Mouse (Mus musculus): Measurements from ENCODE around the gene Tceanc2. TPM values are rescaled to one million over a fixed set of nuclear protein-coding genes. Genes with fewer than 3 reads are reported as not detected.
A peak's percentile ranks its signal among the peaks of the same experiment; 100 is the strongest.

Gene Tceanc2
- polyA plus RNA-seq, 1 experiment from 2014 or later: 16.5 TPM

DNA sequence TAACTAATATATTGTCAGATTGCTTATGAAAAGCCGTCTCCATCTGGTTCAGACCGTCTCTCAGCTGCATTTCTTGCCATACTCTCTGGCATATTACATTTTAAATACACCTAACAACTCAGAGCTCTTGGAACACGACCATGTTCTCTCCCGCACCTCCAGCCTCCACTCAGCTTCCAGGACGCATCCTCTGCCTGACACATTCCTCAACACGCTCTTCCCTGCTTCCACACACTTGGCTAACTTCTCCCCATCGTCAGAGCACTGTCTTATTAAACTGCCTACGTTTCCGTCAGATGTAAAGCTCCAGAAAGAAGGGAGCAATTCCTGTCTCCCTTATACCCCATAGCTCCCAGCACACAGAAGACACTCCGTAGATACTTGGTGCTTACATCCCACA is 15.6 kb downstream of the Tceanc2 start:
- H3K27ac ChIP-seq (ENCODE audit: low read depth, low read length): no peak overlapping the region
- no peak overlapping the region for H3K9ac ChIP-seq (ENCODE audit: low read depth, low read length)
- no peak overlapping the region for H3K4me3 ChIP-seq (ENCODE audit: low read length)
- 91% methylated on average over 10 of the region's 10 CpGs for WGBS
- H3K9me3 ChIP-seq (ENCODE audit: control insufficient read depth, low read length): no peaks in the 10 kb centered on the region
- 0 out of 2 replicates have a peak, but pooled peaks cover 2% of the 10 kb centered on the region for H3K36me3 ChIP-seq (ENCODE audit: control insufficient read depth, insufficient read depth, low read length)
- H3K27me3 ChIP-seq (replicated peaks; ENCODE audit: control insufficient read depth, insufficient read depth, low read length): no peaks in the 10 kb centered on the region
- no peak for ATAC-seq
- no peak overlapping the region for H3K4me2 ChIP-seq (ENCODE audit: low read length)
- H3K4me1 ChIP-seq (ENCODE audit: control insufficient read depth, insufficient read depth, low read depth, low read length): no peaks in the 10 kb centered on the region

DNA sequence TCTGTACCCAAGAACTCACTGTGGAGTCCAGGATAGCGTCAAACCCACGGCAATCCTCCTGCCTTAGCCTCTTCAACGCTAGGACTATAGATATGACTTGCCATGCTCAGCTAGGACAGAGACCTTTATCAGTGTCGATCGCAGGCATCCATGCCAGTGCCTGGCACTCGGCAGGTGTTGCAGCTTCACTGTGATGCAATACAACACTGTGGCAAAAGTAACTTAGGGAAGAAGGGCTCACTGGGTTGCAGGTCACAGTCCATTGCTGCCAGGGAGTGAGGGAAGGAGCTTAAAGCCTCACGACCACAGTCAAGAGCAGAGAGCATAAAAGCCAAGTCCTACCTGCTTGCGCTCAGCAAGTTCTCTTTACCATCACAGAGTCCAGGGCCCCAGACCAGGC is 18.7 kb downstream of the Tceanc2 start:
- H3K27me3 ChIP-seq (replicated peaks; ENCODE audit: control insufficient read depth, insufficient read depth, low read length): no peaks in the 10 kb centered on the region
- no peak for ATAC-seq
- no peak overlapping the region for H3K9ac ChIP-seq (ENCODE audit: low read depth, low read length)
- no peaks in the 10 kb centered on the region for H3K4me1 ChIP-seq (ENCODE audit: control insufficient read depth, insufficient read depth, low read depth, low read length)
- H3K27ac ChIP-seq (ENCODE audit: low read depth, low read length): no peak overlapping the region
- 89% methylated on average over 8 of the region's 8 CpGs for WGBS
- H3K36me3 ChIP-seq (ENCODE audit: control insufficient read depth, insufficient read depth, low read length): 0 out of 2 replicates have a peak, but pooled peaks cover 2% of the 10 kb centered on the region
- H3K4me3 ChIP-seq (ENCODE audit: low read length): no peak overlapping the region
- H3K9me3 ChIP-seq (ENCODE audit: control insufficient read depth, low read length): no peaks in the 10 kb centered on the region
- H3K4me2 ChIP-seq (ENCODE audit: low read length): no peak overlapping the region

DNA sequence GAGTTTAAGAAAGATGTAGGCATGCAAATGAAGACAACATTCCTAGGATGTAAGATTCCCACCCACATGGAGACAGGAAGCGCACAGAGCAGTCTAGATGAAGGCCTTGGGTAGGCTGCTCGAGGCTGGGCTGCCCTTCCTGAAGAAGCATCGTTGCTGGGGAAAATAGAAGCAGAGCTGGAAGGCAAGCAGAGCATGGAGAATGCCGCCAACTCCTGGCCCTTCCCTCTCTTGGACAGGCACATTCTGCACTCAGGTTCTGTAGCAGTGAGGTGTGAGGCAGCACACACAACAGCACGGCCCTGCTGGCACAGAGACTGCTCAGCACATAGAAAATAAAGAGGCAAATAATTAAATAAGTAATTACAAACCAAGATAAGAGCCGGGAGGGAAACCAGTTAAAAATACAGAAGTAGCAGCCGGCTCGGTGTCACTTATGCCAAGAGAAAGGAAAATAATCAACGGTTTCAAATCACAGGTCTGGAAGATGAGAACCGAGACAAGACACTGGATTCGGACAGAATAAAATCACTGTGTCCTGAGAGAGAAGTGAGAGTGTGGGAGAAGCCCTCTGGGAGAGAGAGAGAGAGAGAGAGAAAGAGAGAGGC is 19.6 kb downstream of the Tceanc2 start:
- WGBS: 91% methylated on average over 11 of the region's 11 CpGs
- Histone ChIP-seq H3K9ac (ENCODE audit: low read depth, low read length) (no peak overlapping the region), H3K9me3 (ENCODE audit: control insufficient read depth, low read length) (no peaks in the 10 kb centered on the region), H3K4me3 (ENCODE audit: low read length) (no peak overlapping the region), H3K4me1 (ENCODE audit: control insufficient read depth, insufficient read depth, low read depth, low read length) (no peaks in the 10 kb centered on the region), H3K27me3 (replicated peaks; ENCODE audit: control insufficient read depth, insufficient read depth, low read length) (no peaks in the 10 kb centered on the region), H3K4me2 (ENCODE audit: low read length) (no peak overlapping the region), H3K36me3 (ENCODE audit: control insufficient read depth, insufficient read depth, low read length) (peaks cover 4% of the 10 kb centered on the region; the same call in 1 of the 2 replicates), H3K27ac (ENCODE audit: low read depth, low read length) (no peak overlapping the region)
- no peak for ATAC-seq

DNA sequence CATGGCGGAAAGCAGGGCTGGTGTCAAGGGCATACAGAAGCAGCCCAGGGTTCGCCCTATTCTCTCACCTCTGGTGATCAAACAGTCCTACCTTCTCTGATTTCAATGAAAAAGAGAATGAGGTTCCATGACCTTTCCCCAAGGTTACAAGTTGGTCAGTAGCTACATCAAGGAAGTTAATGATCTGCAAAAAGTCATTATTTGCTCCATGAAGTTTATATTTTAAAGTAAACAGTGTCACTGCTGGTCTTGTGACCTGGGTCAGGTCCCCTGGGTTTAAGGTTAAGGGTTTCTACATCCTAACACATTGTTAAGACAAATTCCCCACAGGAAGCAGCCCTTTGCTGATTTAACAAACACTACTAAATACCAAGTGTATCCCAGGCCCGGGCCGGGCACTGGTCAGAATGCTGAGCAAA is 21.9 kb downstream of the Tceanc2 start:
- Histone ChIP-seq H3K27me3 (replicated peaks; ENCODE audit: control insufficient read depth, insufficient read depth, low read length) (no peaks in the 10 kb centered on the region), H3K4me3 (ENCODE audit: low read length) (no peak overlapping the region), H3K27ac (ENCODE audit: low read depth, low read length) (no peak overlapping the region), H3K9me3 (ENCODE audit: control insufficient read depth, low read length) (no peaks in the 10 kb centered on the region), H3K4me2 (ENCODE audit: low read length) (no peak overlapping the region), H3K4me1 (ENCODE audit: control insufficient read depth, insufficient read depth, low read depth, low read length) (no peaks in the 10 kb centered on the region; the same call in 1 of the 2 replicates), H3K9ac (ENCODE audit: low read depth, low read length) (no peak overlapping the region), H3K36me3 (ENCODE audit: control insufficient read depth, insufficient read depth, low read length) (peaks cover 4% of the 10 kb centered on the region; the same call in 1 of the 2 replicates)
- 89% methylated on average over 4 of the region's 4 CpGs for WGBS
- no peak for ATAC-seq

GRCm38 (mm10) chr4:107152571-107152970 is 26.3 kb downstream of the Tceanc2 start:
- H3K9ac ChIP-seq (ENCODE audit: low read depth, low read length): no peak overlapping the region

GRCm38 (mm10) chr4:107150991-107151390 is 27.9 kb downstream of the Tceanc2 start:
- Histone ChIP-seq H3K4me1 (ENCODE audit: control insufficient read depth, insufficient read depth, low read depth, low read length) (no peaks in the 10 kb centered on the region; the same call in 1 of the 2 replicates), H3K4me3 (ENCODE audit: low read length) (no peak overlapping the region), H3K27me3 (replicated peaks; ENCODE audit: control insufficient read depth, insufficient read depth, low read length) (no peaks in the 10 kb centered on the region), H3K27ac (ENCODE audit: low read depth, low read length) (no peak overlapping the region), H3K36me3 (ENCODE audit: control insufficient read depth, insufficient read depth, low read length) (peaks cover 9% of the 10 kb centered on the region; the same call in 1 of the 2 replicates), H3K4me2 (ENCODE audit: low read length) (no peak overlapping the region), H3K9me3 (ENCODE audit: control insufficient read depth, low read length) (no peaks in the 10 kb centered on the region), H3K9ac (ENCODE audit: low read depth, low read length) (no peak overlapping the region)
- no peak for ATAC-seq
- 83% methylated on average over 6 of the region's 6 CpGs for WGBS

More at GRCm38 (mm10) chr4:107152571-107152970, 26.3 kb downstream of the Tceanc2 start:
- Histone ChIP-seq H3K36me3 (ENCODE audit: control insufficient read depth, insufficient read depth, low read length) (peaks cover 2% of the 10 kb centered on the region; the same call in 1 of the 2 replicates), H3K27me3 (replicated peaks; ENCODE audit: control insufficient read depth, insufficient read depth, low read length) (no peaks in the 10 kb centered on the region), H3K4me3 (ENCODE audit: low read length) (no peak overlapping the region), H3K9me3 (ENCODE audit: control insufficient read depth, low read length) (no peaks in the 10 kb centered on the region), H3K4me2 (ENCODE audit: low read length) (no peak overlapping the region), H3K27ac (ENCODE audit: low read depth, low read length) (no peak overlapping the region), H3K4me1 (ENCODE audit: control insufficient read depth, insufficient read depth, low read depth, low read length) (no peaks in the 10 kb centered on the region; the same call in 1 of the 2 replicates)
- ATAC-seq: no peak
- 82% methylated on average over 8 of the region's 8 CpGs for WGBS

- H3K4me1 ChIP-seq (ENCODE audit: control insufficient read depth, insufficient read depth, low read depth, low read length): peaks cover 22% of the 10 kb centered on the region
- ATAC-seq: no peak
- H3K9me3 ChIP-seq (ENCODE audit: control insufficient read depth, low read length): no peaks in the 10 kb centered on the region
- WGBS: 86% methylated on average over 8 of the region's 8 CpGs
- H3K4me2 ChIP-seq (ENCODE audit: low read length): no peak overlapping the region
- peaks cover 7% of the 10 kb centered on the region; the same call in 1 of the 2 replicates for H3K36me3 ChIP-seq (ENCODE audit: control insufficient read depth, insufficient read depth, low read length)
- no peaks in the 10 kb centered on the region for H3K27me3 ChIP-seq (replicated peaks; ENCODE audit: control insufficient read depth, insufficient read depth, low read length)
- no peak overlapping the region for H3K9ac ChIP-seq (ENCODE audit: low read depth, low read length)
- no peak overlapping the region for H3K27ac ChIP-seq (ENCODE audit: low read depth, low read length)
- no peak overlapping the region for H3K4me3 ChIP-seq (ENCODE audit: low read length)
Measured at GRCm38 (mm10) chr4:107143511-107143910, 35.4 kb downstream of the Tceanc2 start.

DNA sequence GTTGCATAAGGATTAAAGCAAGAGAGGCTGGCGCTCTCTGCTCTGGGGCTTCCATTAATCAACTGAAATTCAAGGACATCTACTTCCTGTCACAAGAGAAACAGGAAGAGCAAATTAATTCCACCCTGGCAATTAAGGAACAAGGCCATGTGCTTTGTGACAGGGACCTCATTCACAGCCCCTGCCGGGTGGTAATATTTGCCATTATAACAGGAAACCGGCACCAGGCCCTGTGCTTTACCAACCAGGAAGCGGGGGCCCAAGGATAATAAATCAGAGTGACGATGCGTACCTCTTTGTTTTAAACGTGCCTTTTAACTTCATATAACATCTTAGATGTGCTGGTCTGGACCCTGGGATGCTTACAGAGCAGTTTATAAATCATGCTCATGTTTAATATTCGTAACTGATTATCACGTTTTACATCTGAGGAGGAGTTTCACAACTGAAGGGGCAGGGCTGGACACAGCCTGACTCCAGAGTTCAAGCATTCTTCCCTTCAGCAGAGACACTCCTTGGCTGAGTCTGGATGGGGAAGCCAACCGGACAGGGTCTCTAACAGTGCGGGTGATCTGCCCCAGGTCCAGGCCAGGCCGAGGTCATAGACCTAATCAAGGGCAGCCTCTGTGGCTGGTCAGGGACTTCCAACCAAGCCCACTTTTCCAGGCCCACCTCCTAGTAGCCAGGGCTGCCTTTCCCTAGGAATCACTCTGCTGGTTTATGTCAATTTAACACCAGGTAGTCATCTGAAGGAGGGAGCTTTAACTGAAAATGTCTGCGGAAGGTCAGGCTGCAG is 38.9 kb downstream of the Tceanc2 start:
- Histone ChIP-seq H3K4me1 (ENCODE audit: control insufficient read depth, insufficient read depth, low read depth, low read length) (peaks cover 27% of the 10 kb centered on the region), H3K9ac (ENCODE audit: low read depth, low read length) (peak overlapping the region; percentile 35), H3K27me3 (replicated peaks; ENCODE audit: control insufficient read depth, insufficient read depth, low read length) (no peaks in the 10 kb centered on the region), H3K27ac (ENCODE audit: low read depth, low read length) (peak overlapping the region; percentile 62), H3K9me3 (ENCODE audit: control insufficient read depth, low read length) (no peaks in the 10 kb centered on the region), H3K4me3 (ENCODE audit: low read length) (no peak overlapping the region), H3K4me2 (ENCODE audit: low read length) (no peak overlapping the region), H3K36me3 (ENCODE audit: control insufficient read depth, insufficient read depth, low read length) (no peaks in the 10 kb centered on the region)
- WGBS: 45% methylated on average over 13 of the region's 13 CpGs
- ATAC-seq: 0 out of 2 replicates have a peak, but pooled peaks have one; percentile 29
